Mouse (Mus musculus) forebrain, embryonic 15.5 days (tissue): ENCODE data around the gene Prr5l. TPM values are rescaled to one million over a fixed set of nuclear protein-coding genes. Genes with fewer than 3 reads are reported as not detected.

ENCODE experiments used
- ATAC-seq: fragments of 200-750 bp; cut with Nextera tagmentation; replicated peaks from 2 replicates; pipeline ENCODE4 v1.8.0; 2017; ENCODE audit warnings: mild to moderate bottlenecking, moderate TSS enrichment, moderate library complexity
- H3K27ac ChIP-seq: fragments of 300-500 bp; sonication (generic); replicated peaks from 2 replicates; pipeline ENCODE4 v1.5.1; 2015; ENCODE audit warnings: mild to moderate bottlenecking, inconsistent platforms
- H3K27me3 ChIP-seq: fragments of 300-500 bp; sonication (generic); 2 replicates; pipeline ENCODE4 v1.6.1; 2015; ENCODE audit warnings: inconsistent platforms
- H3K36me3 ChIP-seq: fragments of 300-500 bp; sonication (generic); 2 replicates; pipeline ENCODE4 v1.6.1; 2015; ENCODE audit warnings: mild to moderate bottlenecking, inconsistent platforms
- H3K4me1 ChIP-seq: fragments of 300-500 bp; sonication (generic); 2 replicates; pipeline ENCODE4 v1.6.1; 2015; ENCODE audit warnings: inconsistent platforms
- H3K4me2 ChIP-seq: fragments of 300-500 bp; sonication (generic); replicated peaks from 2 replicates; pipeline ENCODE4 v1.6.1; 2015; ENCODE audit warnings: mild to moderate bottlenecking, inconsistent platforms
- H3K4me3 ChIP-seq: fragments of 300-500 bp; sonication (generic); 2 replicates; pipeline ENCODE4 v1.5.1; 2015; ENCODE audit warnings: mild to moderate bottlenecking, inconsistent platforms
- H3K9ac ChIP-seq: fragments of 300-500 bp; sonication (generic); replicated peaks from 2 replicates; pipeline ENCODE4 v1.6.1; 2015; ENCODE audit warnings: mild to moderate bottlenecking, inconsistent platforms
- H3K9me3 ChIP-seq: fragments of 300-500 bp; sonication (generic); 2 replicates; pipeline ENCODE4 v1.6.1; 2016; ENCODE audit warnings: inconsistent platforms
- WGBS: fragments of 180-500 bp; shearing (Covaris S2); methylation state at CpG from one replicate; pipeline ENCODE4 v1.1.7; 2015; ENCODE audit warnings: mixed read lengths; 5-methylcytosine and 5-hydroxymethylcytosine counted together
- polyA plus RNA-seq: library from polyadenylated mRNA; unstranded; fragments of >200 nt; fragmentation: Nextera tagmentation; extraction: Ambion mirVana; gene quantifications from 2 replicates; pipeline ENCODE4 v1.2.1, GENCODE M21; 2015

Gene Prr5l
- polyA plus RNA-seq, 1 experiment from 2014 or later: 4.9 TPM

DNA sequence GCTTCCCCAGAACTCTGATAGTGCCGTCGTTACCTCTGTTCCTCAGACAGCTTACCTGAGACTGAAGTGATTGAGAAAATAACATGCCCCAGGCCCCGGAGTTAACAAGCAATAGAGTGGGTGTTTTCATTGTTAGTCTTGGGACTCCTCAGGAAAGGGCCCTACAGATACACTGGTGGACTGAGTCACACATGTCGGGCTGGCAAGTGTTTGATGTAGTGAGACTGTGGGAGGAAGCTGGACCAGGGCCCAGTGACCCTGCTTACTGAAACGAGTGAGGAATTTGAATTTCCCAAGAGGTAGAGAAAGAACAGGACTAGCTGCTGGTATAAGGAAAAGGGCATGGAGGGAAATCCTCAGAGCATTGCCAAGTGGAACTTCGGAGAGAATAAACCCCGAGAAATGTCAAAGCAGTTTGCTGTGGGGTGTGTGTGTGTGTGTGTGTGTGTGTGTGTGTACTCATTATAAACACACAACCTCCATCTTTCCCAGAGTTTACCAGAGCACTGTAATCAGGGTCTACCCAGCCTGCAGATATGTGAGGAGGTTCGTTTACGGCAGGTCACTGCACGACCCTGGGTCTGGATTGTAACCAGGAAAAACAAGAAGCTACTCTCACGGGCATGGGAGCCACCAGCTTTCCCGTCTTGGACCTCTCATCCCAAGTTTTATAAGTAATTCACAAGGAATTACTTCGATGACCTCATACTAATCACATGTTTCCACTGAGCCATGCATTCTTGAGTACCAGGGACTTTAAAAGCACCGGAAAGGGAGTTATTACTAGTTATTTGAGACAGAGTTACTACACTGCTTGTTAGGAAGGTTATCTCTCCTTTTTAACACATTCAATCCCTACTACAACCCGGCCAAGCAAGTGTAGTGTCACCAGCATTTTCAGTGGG, 20.4 kb downstream of the Prr5l start:
- 54% methylated on average over 15 of the region's 15 CpGs for WGBS
- Histone ChIP-seq H3K4me2 (no peak overlapping the region), H3K9me3 (no peaks in the 10 kb centered on the region), H3K27me3 (no peaks in the 10 kb centered on the region; the same call in 1 of the 2 replicates), H3K4me3 (no peak overlapping the region), H3K4me1 (0 out of 2 replicates have a peak, but pooled peaks cover 5% of the 10 kb centered on the region), H3K9ac (no peak overlapping the region), H3K36me3 (no peaks in the 10 kb centered on the region), H3K27ac (no peak overlapping the region)
- ATAC-seq: peak; percentile 63; the same call in 1 of the 2 replicates

DNA sequence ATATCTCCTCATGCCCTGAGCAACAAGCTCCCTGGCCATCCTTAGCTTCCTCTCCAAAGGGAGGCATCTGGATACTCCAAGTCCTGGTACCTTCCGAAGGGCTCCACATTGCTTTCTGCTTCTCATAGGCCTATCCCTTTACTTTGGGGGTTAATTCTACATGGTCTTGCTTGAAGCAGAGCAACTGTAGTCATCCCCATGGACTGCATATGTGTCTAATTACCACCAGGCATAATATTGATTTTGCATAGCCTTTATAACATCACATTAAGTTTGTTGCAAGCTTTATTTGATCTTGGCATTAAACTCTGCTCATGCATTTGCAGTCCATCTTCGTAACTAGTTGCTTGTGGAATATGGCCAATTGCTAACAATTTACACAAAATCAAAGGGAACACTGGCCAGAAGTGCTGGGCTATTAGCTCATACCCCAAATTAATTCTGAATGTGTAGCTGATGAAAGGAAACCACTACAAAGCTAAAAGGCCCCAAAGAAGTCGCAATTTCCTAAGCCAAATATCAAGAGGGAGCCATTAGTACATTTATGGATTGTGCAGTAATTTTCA, 21.8 kb downstream of the Prr5l start:
- Histone ChIP-seq H3K27ac (no peak overlapping the region), H3K4me3 (no peak overlapping the region), H3K4me2 (no peak overlapping the region), H3K9me3 (no peaks in the 10 kb centered on the region), H3K9ac (no peak overlapping the region), H3K36me3 (no peaks in the 10 kb centered on the region), H3K4me1 (0 out of 2 replicates have a peak, but pooled peaks cover 5% of the 10 kb centered on the region), H3K27me3 (no peaks in the 10 kb centered on the region; the same call in 1 of the 2 replicates)
- ATAC-seq: 0 out of 2 replicates have a peak, but pooled peaks have one; percentile 43
- 54% methylated on average over 3 of the region's 3 CpGs for WGBS

DNA sequence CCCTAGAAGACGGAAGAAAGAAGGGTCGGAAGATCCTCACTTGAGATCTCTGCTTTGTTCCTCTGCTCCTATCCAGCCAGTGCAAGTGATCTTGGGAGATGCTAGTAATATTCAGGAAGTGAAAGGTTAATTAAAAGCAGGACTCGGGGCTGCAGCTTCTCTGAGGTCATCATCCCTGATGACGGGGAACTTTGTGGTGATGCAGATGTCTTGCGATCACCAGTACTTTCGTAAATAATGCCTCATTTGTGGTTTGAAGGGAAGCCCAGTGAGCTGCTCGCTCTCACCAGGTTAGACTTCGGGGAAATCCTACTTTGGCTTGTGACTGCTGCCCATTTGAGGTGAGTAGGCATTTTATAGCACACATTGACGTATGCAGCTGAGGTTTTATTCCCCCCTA, 26.7 kb downstream of the Prr5l start:
- Histone ChIP-seq H3K9ac (no peak overlapping the region), H3K9me3 (no peaks in the 10 kb centered on the region), H3K4me3 (no peak overlapping the region), H3K36me3 (no peaks in the 10 kb centered on the region), H3K27me3 (no peaks in the 10 kb centered on the region; the same call in 1 of the 2 replicates), H3K4me2 (no peak overlapping the region), H3K4me1 (peaks cover 10% of the 10 kb centered on the region; the same call in 1 of the 2 replicates), H3K27ac (no peak overlapping the region)
- WGBS: 85% methylated on average over 9 of the region's 9 CpGs
- no peak for ATAC-seq

DNA sequence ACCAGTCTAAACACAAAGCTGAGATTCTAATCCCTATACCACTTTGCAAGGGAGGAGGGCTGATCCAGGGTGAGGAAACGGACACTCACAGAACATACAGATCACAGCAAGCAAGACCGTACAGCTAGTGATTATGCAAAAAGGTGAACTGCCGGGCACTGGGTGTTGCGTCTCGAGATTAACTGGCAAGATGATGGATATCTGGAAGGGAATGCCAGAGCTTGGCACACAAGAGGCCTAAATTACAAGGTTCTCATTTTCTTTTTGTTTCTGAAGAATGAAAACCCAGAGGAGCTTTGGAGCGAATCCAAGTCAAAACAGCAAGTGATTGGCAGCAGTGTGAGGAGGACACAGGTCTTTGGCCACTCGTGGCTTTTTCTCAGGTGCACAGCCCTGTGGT, 28.0 kb downstream of the Prr5l start:
- Histone ChIP-seq H3K4me1 (peaks cover 6% of the 10 kb centered on the region; the same call in 1 of the 2 replicates), H3K27me3 (no peaks in the 10 kb centered on the region; the same call in 1 of the 2 replicates), H3K9me3 (no peaks in the 10 kb centered on the region), H3K4me3 (no peak overlapping the region), H3K4me2 (no peak overlapping the region), H3K36me3 (no peaks in the 10 kb centered on the region), H3K9ac (no peak overlapping the region), H3K27ac (no peak overlapping the region)
- ATAC-seq: no peak
- 36% methylated on average over 7 of the region's 7 CpGs for WGBS

DNA sequence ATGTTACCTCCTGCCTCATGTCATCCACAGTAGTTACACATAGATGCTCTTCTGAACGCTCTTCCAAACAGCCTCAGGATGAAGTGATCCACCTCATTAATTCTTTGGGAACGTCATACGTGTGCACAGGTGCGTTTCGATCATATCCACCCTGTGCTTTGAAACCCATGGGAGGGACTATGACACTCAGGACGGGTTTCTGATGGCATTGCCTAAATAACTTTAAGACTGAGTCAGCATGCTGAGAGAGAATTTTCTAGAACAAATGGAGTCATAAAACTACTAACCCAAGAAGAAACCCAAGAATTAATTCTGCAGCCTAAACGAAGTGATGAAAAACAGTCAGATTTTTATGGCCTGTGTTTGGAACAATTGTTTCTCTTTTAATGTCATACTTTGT, 40.1 kb downstream of the Prr5l start:
- Histone ChIP-seq H3K27me3 (no peaks in the 10 kb centered on the region), H3K27ac (no peak overlapping the region), H3K4me2 (no peak overlapping the region), H3K4me1 (no peaks in the 10 kb centered on the region), H3K36me3 (no peaks in the 10 kb centered on the region), H3K9me3 (no peaks in the 10 kb centered on the region), H3K9ac (no peak overlapping the region), H3K4me3 (no peak overlapping the region)
- ATAC-seq: no peak
- WGBS: 89% methylated on average over 7 of the region's 7 CpGs

DNA sequence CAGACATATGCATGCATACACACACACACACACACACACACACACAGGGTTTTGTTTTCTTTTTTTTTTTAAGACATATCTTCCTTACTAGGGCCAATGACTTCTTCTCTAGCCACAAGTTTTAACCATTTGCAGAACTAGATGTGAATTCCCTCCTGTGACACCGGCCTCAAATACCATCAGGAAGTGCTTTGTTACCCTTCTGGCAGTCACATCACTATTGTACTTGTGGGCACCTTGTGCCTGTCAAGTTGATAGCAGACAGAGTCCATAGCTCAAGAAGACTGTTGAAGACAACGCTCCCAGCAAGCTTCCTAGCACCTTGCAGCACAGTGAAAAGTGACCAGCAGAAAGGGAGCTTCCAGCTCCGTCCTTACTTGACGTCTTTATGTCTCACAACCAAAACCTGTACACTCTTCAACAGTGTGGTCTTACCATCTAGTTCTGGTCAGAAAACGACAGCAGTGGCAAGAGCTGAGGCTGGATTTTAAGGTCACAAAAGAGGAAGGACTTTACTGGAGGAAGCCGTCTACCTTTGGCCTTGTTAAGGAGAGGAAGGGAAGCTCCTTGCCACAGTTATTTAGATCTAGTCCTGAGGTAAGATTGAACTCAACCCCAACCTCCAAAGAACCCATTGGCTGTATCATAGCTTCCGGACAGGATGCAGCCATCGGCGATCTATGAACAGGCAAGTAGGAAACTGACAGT, 47.9 kb downstream of the Prr5l start:
- Histone ChIP-seq H3K27me3 (no peaks in the 10 kb centered on the region), H3K36me3 (no peaks in the 10 kb centered on the region), H3K4me3 (no peak overlapping the region), H3K9me3 (no peaks in the 10 kb centered on the region), H3K9ac (no peak overlapping the region), H3K4me2 (no peak overlapping the region), H3K4me1 (0 out of 2 replicates have a peak, but pooled peaks cover 1% of the 10 kb centered on the region), H3K27ac (no peak overlapping the region)
- 89% methylated on average over 9 of the region's 9 CpGs for WGBS
- no peak for ATAC-seq

DNA sequence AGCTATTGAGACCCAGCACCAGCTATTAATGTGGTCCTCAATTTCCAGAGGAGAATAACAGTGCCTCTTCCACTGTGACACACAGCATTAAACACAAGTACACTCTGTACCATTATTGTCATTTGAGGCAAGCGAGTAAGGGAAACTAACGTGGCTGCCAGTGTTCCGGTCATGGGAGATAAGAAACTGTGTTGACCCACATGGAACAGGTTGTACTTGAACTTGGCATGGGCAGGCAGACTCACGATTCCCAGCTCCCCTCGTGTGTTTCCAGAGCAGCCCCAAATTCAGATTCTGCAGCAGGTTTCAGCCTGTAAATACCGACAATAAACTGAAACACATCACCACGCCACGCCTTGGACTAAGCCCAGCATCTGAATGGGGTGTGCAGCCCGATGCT, 50.5 kb downstream of the Prr5l start:
- H3K27me3 ChIP-seq: no peaks in the 10 kb centered on the region
- no peak overlapping the region for H3K9ac ChIP-seq
- H3K4me3 ChIP-seq: no peak overlapping the region
- 84% methylated on average over 9 of the region's 9 CpGs for WGBS
- H3K27ac ChIP-seq: no peak overlapping the region
- no peak for ATAC-seq
- H3K9me3 ChIP-seq: no peaks in the 10 kb centered on the region
- H3K36me3 ChIP-seq: no peaks in the 10 kb centered on the region
- no peak overlapping the region for H3K4me2 ChIP-seq
- 0 out of 2 replicates have a peak, but pooled peaks cover 4% of the 10 kb centered on the region for H3K4me1 ChIP-seq

DNA sequence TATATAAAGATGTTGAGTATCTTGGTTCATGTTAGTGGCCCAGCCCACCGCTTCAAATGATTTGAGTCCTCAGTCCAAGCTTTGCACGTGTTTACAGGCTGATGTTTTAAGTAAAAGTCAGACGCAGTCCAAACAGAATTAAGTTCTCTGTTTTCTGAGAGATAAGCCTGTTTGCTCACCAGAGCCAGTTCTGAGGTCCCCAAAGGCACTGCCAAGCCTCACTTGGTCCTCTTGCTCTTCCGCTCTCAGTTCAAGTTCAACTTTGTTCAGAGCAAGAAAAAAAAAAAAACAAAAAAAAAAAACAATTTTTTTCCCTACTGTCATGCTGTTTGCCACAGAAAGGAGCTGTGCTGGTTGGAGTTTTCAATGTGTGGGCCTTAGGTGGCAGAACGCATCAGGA, 51.0 kb downstream of the Prr5l start:
- Histone ChIP-seq H3K36me3 (no peaks in the 10 kb centered on the region), H3K27me3 (no peaks in the 10 kb centered on the region), H3K27ac (no peak overlapping the region), H3K9ac (no peak overlapping the region), H3K4me3 (no peak overlapping the region), H3K9me3 (no peaks in the 10 kb centered on the region), H3K4me2 (no peak overlapping the region), H3K4me1 (0 out of 2 replicates have a peak, but pooled peaks cover 4% of the 10 kb centered on the region)
- WGBS: 87% methylated on average over 5 of the region's 5 CpGs
- no peak for ATAC-seq

DNA sequence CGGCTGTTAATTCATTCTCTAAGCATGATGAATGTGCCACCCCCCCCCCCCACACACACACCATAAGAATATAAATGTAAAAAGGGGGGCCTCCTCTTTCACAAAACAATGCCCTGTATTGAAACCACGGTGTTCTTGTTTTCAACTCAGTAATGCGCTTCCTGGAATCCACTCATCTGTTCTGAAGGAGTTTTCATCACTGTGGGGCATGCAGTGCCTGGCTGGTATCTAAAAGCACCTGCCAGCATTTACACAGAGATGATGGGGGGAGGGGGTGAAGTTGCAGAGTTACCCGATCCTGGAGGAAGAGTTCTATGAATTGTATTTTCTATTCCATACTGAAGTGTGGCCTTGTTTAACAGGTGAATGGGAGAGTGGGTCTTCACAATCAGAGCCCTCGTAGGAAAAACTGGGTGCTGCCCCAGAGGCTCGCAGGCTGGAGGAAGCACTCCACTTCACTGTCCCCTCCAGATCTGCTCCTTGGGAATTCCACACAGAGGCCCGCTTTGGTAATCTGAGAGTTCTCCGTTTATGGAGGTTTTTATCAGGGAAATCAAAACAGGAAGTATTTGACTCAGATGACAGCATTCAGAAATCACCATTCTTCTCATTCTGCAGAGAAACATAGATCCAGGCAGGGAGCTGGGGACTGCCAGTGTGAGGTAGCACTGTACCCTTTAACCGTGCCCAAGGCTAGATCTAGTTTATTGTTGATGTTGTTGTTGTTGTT, 52.5 kb downstream of the Prr5l start:
- 0 out of 2 replicates have a peak, but pooled peaks cover 4% of the 10 kb centered on the region for H3K4me1 ChIP-seq
- H3K4me2 ChIP-seq: no peak overlapping the region
- no peak overlapping the region for H3K27ac ChIP-seq
- WGBS: 43% methylated on average over 9 of the region's 9 CpGs
- no peaks in the 10 kb centered on the region for H3K9me3 ChIP-seq
- ATAC-seq: no peak
- no peaks in the 10 kb centered on the region for H3K27me3 ChIP-seq
- H3K4me3 ChIP-seq: no peak overlapping the region
- no peaks in the 10 kb centered on the region for H3K36me3 ChIP-seq
- no peak overlapping the region for H3K9ac ChIP-seq

DNA sequence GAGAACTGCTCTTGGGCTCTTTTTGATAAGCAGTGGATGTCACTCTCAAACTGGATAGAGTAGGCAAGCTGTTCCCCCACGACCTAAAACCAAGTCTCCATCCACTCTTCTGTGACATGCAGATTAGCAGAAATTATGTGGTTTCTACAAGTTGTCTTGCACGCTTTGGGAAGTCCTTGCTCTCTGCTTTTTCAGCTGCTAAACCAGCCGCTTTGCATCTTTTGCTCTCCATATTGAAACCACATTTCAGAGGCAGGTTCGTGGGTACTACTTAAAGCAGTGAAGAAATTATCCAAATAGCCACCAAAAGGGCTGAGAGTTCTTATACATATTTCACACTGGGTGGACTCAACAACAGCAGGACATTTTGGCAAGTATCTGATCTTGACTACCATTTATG, 53.8 kb downstream of the Prr5l start:
- H3K4me3 ChIP-seq: no peak overlapping the region
- no peak overlapping the region for H3K4me2 ChIP-seq
- no peaks in the 10 kb centered on the region for H3K36me3 ChIP-seq
- no peak overlapping the region for H3K27ac ChIP-seq
- H3K9me3 ChIP-seq: no peaks in the 10 kb centered on the region
- H3K9ac ChIP-seq: no peak overlapping the region
- ATAC-seq: no peak
- 0 out of 2 replicates have a peak, but pooled peaks cover 4% of the 10 kb centered on the region for H3K4me1 ChIP-seq
- WGBS: 83% methylated on average over 4 of the region's 4 CpGs
- H3K27me3 ChIP-seq: no peaks in the 10 kb centered on the region

DNA sequence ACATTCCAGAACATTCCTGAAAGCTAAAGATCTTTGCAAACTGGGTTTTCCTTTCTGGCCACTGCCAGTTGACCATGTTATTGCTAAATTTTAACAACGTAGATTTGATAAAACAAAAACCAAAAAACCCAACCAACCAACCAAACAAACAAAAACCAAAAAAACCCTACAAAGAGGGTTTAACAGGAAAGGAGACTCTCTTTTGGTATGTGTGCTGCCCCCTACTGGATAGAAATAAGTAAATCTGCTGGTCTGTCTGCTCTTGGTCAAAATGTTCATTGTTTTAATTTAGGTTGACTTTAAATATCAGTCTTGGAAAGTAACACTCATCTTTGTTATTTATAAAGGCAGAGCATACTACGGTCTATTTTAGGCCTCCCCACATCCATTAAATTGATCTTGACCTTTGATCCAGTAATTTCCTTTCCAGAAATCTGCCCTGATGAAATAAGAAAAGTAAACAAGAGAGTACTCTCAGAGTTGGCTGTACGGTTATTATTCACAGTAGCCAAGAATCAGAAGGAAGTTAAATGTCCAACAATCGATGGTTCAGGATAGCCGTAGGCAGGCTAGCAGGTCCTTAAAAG, 54.7 kb downstream of the Prr5l start:
- H3K9ac ChIP-seq: no peak overlapping the region
- 0 out of 2 replicates have a peak, but pooled peaks cover 4% of the 10 kb centered on the region for H3K4me1 ChIP-seq
- H3K9me3 ChIP-seq: no peaks in the 10 kb centered on the region
- H3K4me2 ChIP-seq: no peak overlapping the region
- no peak for ATAC-seq
- no peaks in the 10 kb centered on the region for H3K27me3 ChIP-seq
- no peak overlapping the region for H3K27ac ChIP-seq
- H3K36me3 ChIP-seq: no peaks in the 10 kb centered on the region
- whole genome bisulfite sequencing: 83% methylated on average over 5 of the region's 5 CpGs
- H3K4me3 ChIP-seq: no peak overlapping the region
